ENCODE assay signal across 26 mouse cellular contexts in the genomic region with DNA sequence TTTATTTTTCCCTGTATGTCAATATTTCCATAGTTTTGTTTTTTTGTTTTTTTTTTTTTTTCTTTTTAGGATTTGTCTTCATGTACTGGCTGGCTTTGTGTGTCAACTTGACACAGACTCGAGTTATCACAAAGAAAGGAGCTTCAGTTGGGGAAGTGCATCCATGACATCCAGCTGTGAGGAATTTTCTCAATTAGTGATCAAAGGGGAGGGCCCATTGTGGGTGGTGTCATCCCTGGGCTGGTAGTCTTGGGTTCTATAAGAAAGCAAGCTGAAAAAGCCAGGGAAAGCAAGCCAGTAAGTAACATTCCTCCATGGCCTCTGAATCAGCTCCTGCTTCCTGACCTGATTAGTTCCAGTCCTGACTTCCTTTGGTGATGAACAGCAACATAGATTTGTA.
"Had no signal": no experiment of that assay in that cellular context is flagged by ENCODE, and none has a peak within 500 bp of the region (broad histone marks: within the 10 kb centered on the region; RNA-seq: fewer than 3 reads in every experiment).

No protein-coding gene starts in this region.

- H3K4me3 ChIP-seq: heart, adult 2 months; heart, embryonic 13.5 days; heart, embryonic 15.5 days; hindbrain, embryonic 13.5 days; hindbrain, embryonic 15.5 days; kidney, embryonic 15.5 days; left cerebral cortex, adult 2 months; limb, embryonic 10.5 days; limb, embryonic 12.5 days; liver, embryonic 13.5 days had no signal

- ATAC-seq: hindbrain, postnatal 0 days; intestine, embryonic 16.5 days had no signal

- H3K36me3 ChIP-seq: heart, embryonic 13.5 days; heart, embryonic 15.5 days; hindbrain, embryonic 13.5 days; hindbrain, embryonic 15.5 days; kidney, embryonic 15.5 days; limb, embryonic 10.5 days; limb, embryonic 12.5 days; liver, embryonic 13.5 days had no signal

- H3K9me3 ChIP-seq: heart, embryonic 15.5 days; hindbrain, embryonic 13.5 days; hindbrain, embryonic 15.5 days; kidney, embryonic 15.5 days; limb, embryonic 10.5 days; liver, embryonic 13.5 days had no signal

- H3K27me3 ChIP-seq: heart, embryonic 13.5 days; heart, embryonic 15.5 days; hindbrain, embryonic 13.5 days; hindbrain, embryonic 15.5 days; kidney, embryonic 15.5 days; limb, embryonic 12.5 days; liver, embryonic 13.5 days had no signal

- H3K4me2 ChIP-seq: heart, embryonic 11.5 days; heart, embryonic 13.5 days; heart, embryonic 15.5 days; hindbrain, embryonic 13.5 days; hindbrain, embryonic 15.5 days; kidney, embryonic 15.5 days; limb, embryonic 12.5 days; liver, embryonic 11.5 days; liver, embryonic 13.5 days had no signal

- DNase-seq: gastrocnemius, postnatal 14 days; gastrocnemius, postnatal 36 days; heart, adult 11 months; heart, adult 2 months; heart, postnatal 14 days; heart, postnatal 36 days; kidney, adult 11 months; kidney, adult 2 months; kidney, adult 9 months; kidney, postnatal 14 days; kidney, postnatal 36 days; liver; liver, embryonic 13.5 days had no signal

- H3K27ac ChIP-seq: heart, adult 2 months; heart, embryonic 13.5 days; heart, embryonic 15.5 days; hindbrain, embryonic 13.5 days; hindbrain, embryonic 15.5 days; hindbrain, postnatal 0 days; kidney, embryonic 15.5 days; kidney, postnatal 0 days; left cerebral cortex, adult 2 months; limb, embryonic 10.5 days; limb, embryonic 12.5 days; liver, embryonic 13.5 days had no signal

- H3K9ac ChIP-seq: heart, embryonic 13.5 days; heart, embryonic 15.5 days; hindbrain, embryonic 13.5 days; hindbrain, embryonic 15.5 days; kidney, embryonic 15.5 days; limb, embryonic 12.5 days; liver, embryonic 13.5 days had no signal

- H3K4me1 ChIP-seq: heart, embryonic 13.5 days; heart, embryonic 15.5 days; hindbrain, embryonic 13.5 days; hindbrain, embryonic 15.5 days; kidney, embryonic 15.5 days; limb, embryonic 10.5 days; limb, embryonic 12.5 days; liver, embryonic 13.5 days had no signal
